Mouse (Mus musculus): ENCODE measurements around the gene Nsg2. TPM values are rescaled to one million over a fixed set of nuclear protein-coding genes. Genes with fewer than 3 reads are reported as not detected.
"Not testable (repeated sequence)": the region's sequence is repeated elsewhere in the genome, so short reads cannot be mapped to it uniquely, and the experiment has no call there.

Gene Nsg2
- total RNA-seq (2021) = 1 to 10 TPM in 1 of 2 experiments, under 1 TPM in 1; 0.68 to 1.1 TPM

DNA sequence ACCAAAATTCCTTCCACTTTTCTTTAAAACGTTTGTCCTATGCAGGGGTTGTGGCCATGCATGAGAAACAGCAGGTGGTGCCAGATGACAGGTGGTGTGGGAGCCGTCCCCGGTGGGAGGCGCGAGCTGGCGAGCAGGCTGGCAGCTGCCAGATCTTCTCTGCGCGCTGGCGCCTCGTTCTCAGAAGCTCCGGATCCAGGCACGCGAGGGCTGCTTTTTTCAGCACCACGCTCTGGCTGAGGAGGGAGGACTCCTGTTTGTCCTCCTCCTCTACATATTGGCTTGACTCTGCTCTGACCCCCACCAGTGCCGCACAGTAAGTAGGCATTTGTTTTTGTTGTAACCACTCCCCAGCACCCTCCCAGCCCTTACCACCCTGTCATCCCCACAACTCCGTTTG, at the start of gene Nsg2:
TSS of gene Nsg2 (plus strand) at position 183 of the 400 bp plus-strand sequence.
- peak; percentile 49 to 58 for DNase-seq

DNA sequence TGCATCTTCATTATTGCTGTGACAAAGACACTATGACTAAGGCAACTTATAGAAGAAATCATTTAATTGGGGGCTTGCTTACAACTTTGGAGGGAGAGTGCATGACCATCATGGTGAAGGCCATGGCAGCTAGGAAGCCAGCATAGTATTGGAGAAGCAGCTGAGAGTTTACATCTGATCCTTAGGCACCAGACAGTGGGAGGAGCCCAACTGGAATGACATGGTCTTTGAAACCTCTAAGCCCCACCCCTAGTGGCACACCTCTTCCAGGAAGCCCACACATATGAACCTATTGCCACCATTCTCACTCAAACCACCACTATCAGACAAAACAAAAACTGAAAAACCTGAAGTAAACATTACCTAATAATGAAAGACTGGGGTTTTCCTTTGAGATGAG, 40.2 kb upstream of the Nsg2 start:
- intact Hi-C loops (cut with DNase I) = no loop called here
- DNase-seq = no peak

More for the DNA sequence above, at the start of gene Nsg2:
- intact Hi-C loops (cut with DNase I) = loop anchor here (1.0 kb wide), 1 partner anchor 162 kb away; no protein-coding TSS in a partner anchor

DNA sequence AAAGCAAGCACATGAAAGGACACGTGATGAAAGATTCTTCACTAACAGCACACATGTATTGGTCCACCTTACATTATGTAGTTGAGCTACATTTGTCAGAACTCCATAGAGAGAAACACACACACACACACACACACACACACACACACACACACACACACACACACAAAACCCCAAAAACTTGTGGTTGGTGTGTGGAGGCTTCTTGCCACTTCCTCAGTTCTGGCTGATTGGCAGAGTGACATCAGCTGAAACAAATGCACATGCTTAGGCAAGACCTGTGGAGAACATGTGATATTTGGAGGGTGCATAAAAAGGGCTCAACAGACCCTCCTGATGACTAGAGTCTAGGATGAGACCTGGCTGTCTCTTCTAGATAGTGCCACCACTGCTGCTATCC, 36.3 kb upstream of the Nsg2 start:
- no peak for DNase-seq
- intact Hi-C loops (cut with DNase I) = no loop called here

DNA sequence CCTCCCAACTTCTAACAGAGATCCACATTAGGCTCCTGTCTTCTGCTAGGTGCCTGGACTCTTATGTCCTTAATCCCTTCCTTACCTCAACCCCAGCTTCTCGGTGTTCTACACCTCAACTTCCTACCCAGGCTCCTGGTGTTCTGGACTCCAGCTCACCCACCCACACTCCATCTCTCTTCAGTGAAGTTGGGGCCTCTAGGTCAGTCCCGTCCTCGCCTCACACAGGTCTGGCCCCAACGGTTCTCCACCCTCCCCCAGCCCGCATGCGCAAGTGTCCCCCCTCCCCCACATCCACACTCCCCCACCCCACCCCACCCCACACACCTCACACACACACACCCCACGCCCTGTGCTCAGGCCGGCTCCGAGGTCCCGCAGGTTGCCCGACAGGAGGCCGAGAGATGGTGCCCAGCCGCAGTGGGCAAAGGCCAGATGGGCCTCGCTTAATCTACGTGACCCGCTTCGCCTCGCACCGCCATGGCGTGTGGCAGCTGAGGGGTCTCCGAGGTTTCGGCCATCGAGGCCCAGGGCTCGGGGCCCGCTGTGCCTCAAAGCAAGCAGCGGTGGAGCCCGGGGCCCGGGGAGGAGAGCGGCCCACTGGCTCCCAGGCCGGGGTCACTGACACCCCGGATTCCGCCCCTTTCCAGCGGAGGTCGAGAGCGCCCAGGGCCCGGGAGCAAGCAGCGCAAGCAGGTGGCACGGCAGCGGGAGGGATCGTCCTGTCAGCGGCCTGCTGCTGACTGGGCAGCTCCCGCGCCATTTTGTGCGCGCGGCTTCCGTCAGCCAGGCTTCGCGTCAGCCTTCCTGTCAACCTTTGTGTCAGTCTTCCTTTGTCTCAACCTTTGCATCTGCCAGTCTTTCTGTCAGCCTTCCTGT, 34.8 kb upstream of the Nsg2 start, which contains the start of gene 4930524B15Rik:
TSS of gene 4930524B15Rik (plus strand) at position 337 of the 879 bp plus-strand sequence.
- intact Hi-C loops (cut with DNase I) = no loop called here
- DNase-seq = peak in 1 of 2 experiments; percentile 13

DNA sequence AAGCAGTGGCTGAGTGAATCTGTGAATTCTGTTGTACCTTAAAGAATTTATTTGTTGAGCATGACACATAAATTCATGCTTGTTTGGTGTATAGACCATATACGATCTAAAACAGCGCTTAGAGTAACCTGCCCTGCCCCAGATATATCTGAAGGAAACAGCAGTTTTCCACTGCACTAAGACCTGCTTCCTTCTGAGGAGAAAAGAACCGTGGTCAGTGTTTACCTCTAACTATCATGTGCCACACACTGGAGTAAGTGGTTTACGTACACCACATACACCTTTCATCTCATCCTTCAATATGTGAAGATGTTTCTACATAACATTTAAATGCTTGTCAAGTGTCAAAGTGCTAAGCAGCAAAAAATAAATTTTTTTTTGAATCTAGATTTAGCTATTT, 26.1 kb upstream of the Nsg2 start:
- intact Hi-C loops (cut with DNase I) = no loop called here

DNA sequence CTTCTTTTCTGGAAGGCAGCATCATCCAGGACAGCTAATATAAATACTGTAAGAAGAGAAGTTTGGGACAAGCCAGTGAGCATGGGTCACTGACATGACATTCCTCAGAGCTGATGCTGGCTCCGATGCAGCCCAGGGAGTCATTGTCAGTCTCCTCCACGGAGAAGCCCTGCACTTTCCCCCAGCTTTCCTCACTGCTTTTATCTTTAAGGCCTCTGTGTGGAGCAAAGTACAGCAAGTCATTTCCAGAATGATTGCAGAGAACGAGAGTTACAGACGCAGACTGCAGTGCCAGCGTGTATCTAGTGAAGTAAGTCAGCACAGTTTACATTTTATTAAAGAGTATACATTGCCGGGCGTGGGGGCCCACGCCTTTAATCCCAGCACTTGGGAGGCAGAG, 25.4 kb upstream of the Nsg2 start:
- no peak for DNase-seq
- intact Hi-C loops (cut with DNase I) = no loop called here

More for the DNA sequence above, 26.1 kb upstream of the Nsg2 start:
- no peak for DNase-seq

DNA sequence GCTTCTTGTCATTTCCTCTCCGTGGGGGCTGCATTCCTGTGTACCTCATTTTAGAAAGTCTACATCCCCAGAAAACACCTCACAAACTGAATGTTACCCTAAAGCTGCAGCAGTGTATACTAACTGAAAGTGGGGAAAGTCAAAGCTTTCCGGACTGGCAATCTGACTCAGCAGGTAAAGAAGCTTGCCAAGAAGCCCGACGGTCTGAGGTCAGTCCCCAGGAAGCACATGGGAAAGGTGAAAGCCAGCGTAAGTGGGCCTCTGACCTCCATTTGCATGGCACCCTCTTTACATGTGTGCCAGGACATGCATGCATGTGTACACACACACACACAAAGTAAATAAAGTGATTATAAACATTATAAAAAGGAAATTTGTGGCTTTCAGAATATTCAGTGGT, 24.6 kb upstream of the Nsg2 start:
- intact Hi-C loops (cut with DNase I) = no loop called here
- no peak for DNase-seq

DNA sequence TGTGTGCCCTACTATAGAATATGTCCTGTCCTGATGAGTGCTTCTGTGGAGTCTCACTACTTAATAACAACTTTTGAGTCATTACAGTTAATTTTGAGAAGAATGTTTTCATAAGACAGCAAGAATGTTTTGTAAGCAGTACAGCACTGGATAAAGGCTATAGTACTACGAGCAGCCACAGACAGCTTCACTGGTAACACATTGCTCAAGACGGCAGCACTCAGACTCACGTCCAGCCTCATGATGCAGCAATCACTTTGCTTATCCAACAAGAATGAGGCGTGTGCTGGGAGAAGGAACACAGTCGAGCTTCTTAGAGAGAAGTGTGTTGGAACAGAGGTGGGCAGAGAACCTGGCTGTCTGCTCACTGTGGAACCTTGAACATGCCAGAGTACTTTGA, 24.1 kb upstream of the Nsg2 start:
- intact Hi-C loops (cut with DNase I) = no loop called here

DNA sequence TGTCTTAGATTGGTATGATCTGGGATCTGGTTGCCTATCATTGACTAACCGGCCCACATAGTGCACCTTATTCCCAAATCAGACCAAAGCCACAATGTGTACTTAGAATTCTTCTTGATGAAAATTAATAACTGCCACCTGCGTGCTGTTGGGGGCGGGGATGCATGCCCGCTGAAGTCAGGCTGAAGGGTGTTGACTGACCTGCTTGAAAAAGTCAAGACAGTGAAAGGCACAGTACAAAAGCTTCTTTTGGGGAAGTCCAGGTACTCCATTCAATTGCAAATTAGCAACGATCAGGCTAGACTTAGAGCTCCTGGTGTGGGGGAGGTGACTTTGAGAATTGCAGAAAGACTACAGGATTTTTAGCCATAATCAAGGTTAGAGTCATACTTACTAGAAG, 20.2 kb upstream of the Nsg2 start:
- intact Hi-C loops (cut with DNase I); DNase-seq: not testable (repeated sequence)

More for the DNA sequence above, 24.1 kb upstream of the Nsg2 start:
- DNase-seq = no peak

DNA sequence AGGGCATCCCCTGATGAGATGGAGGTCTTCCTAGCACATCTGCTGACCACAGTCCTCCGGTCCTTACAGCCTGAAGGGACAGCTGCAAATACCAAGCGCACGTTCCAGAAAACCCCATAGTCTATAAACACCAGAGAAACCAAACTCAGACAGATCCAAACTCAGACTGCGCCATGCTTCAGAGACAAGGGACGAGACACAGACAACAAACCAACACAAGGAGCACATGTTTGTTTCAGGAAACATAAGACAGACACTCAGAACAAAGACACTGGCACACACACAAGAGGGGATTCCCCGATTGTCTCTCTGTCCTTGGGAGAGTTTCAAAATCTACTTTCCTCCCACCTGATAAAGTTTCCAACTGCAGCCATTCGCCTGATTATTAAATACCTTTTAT, 18.4 kb upstream of the Nsg2 start:
- no peak for DNase-seq
- intact Hi-C loops (cut with DNase I) = no loop called here

DNA sequence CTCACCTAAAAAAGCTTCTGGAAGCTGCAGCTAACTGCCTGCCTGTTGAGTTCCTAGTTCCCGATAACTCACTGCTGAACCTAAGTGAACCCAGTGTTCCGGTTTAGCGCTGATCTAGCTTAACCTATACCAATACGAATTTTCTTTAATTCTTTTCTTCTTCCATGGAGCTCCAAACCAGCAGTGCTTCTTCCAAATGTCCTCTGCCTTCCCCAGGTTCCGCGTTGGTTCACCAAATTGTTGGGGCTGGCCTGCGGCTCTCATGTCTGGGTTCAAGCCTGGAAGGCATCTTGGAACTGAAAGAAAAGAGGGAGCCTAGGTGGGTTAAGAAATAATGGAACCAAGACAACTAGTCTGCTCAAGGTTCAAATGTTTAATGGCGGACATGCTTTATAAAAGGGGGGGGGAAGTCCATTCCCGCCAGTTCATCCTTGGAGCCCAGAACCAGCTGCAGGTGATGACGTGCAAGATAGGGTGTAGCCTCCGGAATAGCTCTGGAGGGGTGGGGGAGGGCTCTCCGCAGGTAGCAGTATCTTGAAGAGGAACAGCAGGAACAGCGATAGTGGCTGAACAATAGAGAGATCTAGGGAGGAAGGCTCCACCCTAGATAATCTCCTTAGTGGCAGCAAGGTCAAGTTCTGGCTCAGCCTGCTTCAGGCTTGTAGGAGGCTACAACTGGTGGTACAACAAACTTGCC, 17.9 kb upstream of the Nsg2 start:
- intact Hi-C loops (cut with DNase I); DNase-seq: not testable (repeated sequence)

DNA sequence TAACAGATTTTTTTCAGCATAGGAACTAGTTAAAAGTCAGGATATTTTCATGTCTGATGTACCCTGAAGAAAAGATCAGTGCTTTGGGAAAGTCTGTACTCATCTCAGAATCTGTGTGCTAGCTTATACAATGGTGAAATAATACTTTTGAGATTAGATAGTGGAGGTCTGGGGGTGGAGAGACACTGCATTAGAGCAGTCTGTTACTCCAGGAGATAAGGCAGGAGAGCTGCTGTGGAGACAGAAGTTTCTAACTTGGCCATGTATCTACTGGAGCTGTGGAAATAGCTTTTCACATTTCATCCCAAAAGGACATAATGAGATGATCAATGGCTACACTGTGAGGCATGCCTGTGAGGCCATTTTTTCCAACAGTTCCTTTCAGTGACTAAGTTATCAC, 17.0 kb upstream of the Nsg2 start:
- DNase-seq = no peak
- intact Hi-C loops (cut with DNase I) = no loop called here

DNA sequence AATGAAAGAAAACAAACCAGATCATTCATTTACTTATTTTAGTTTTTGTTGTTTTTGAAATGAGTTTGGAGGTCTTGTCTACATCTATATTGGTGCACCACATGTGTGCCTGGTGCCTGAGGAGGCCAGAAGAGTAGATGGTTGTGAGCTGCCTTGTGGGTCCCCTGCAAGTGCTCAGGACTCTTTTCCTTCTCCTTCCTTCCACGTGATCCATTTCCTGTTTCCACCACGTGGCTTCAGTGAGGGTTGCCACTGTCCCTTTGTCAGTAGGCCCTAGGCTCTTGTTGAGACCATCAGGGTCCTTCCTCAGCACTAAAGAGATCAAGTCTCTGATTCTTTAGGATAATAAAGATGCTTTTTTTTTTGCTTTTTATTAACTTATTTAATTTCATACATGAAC, 15.5 kb upstream of the Nsg2 start:
- DNase-seq = no peak
- intact Hi-C loops (cut with DNase I) = no loop called here

DNA sequence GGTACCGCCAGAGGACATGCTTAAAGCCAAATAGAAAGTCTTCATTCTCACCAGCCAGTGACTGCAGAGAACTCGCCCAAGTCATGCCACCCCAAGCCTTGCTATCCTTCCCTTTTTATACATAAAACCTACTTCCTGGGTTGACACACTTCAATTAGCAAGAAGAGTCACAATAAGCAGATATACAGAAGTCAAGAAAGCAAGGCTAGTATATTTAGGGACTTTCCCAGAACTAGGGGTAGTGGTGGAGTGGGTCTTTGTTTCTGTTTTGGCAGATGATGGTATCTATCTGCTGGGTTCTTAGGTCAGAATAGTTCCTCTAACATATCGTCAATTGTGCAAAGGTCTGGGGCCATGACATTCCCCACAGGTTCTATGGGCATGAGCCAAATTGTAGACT, 7.7 kb upstream of the Nsg2 start:
- intact Hi-C loops (cut with DNase I) = no loop called here
- DNase-seq = no peak

DNA sequence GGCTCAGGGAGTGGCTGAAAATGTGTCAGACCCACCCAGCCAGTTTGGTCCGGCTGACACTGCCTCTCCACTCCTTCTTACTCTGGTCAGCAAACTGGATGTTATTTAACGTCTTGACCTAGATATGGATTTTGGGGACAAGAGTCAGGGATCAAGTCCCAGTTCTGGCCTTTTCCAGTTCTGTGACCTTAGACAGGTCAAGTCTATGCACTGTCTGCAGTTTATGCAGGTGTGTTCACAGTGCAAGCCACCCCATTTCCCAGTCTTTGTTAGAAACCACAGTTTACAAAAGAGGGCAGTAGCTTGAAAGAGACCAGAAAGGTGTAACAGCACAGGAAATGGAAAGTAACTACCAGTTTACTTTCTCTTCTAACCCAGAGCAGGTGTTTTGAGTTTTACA, 547 bp upstream of the Nsg2 start:
- intact Hi-C loops (cut with DNase I) = loop anchor here (1.0 kb wide), 1 partner anchor 163 kb away; no protein-coding TSS in a partner anchor
- DNase-seq = no peak

DNA sequence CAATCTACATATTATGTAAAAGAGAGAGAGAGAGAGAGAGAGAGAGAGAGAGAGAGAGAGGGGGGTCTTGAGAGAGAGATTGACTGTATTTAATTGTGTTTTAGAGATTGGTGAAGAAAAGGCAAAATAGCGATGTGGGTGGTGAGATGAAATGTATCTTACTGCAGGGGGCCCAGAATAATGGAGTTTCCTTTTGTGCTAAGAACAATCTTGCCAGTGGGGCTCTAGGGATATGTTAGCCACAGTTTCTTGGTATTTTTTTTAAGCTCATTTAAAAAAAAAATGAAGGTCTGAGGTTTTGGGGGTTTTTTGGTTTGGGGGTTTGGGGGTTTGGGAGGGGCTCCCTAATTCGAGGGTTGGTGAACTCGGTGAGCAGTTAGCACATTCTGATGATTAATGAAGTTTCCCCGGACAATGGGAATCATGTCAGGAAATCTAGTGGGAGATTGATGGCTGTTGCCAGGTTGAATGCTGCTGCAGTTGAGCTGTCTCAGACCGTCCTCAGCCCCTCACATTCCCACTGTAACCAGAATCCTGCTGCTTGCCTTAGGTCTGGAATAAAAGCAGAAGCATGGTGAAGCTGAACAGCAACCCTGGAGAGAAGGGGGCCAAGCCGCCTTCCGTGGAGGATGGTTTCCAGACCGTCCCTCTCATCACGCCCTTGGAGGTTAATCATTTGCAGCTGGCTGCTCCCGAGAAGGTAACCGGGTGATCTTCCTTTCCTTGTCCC, 1.1 kb downstream of the Nsg2 start:
- intact Hi-C loops (cut with DNase I) = no loop called here
- no peak for DNase-seq

DNA sequence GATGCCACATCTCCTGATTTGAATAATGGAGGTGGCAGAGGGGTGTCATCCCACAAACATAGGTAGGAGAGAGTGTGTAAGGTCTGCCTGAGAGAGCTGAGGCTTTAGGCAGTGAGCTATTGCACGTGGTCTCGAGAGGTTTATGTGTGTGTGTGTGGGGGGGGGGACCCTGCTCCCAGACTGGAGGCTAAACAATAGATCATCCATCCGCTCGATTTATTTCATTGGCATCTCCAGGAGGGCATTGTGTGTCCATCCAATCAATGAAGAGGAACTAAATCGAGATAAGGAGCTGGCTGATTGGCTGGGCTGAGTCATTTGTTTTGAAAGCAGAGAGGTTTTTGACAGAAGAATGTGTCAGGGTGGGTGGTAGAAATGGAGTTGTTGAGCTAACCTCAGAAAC, 2.4 kb downstream of the Nsg2 start:
- intact Hi-C loops (cut with DNase I) = no loop called here

DNA sequence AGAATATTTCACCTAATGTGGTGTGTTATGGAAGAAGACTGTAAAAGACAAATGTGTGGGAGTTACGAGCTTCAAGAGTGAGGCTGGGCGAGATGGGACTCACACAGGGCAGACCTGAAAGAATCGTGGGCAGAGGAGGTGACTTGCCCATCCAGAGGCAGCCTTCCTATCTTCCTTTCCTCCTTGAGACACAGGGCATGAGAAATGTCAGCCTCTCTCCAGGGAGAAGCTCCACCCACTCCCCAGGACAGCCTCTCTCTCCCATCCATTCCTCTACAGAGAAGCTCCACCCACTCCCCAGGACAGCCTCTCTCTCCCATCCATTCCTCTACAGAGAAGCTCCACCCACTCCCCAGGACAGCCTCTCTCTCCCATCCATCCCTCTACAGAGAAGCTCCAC, 7.8 kb downstream of the Nsg2 start:
- DNase-seq; intact Hi-C loops (cut with DNase I): not testable (repeated sequence)

More for the DNA sequence above, 2.4 kb downstream of the Nsg2 start:
- no peak for DNase-seq

DNA sequence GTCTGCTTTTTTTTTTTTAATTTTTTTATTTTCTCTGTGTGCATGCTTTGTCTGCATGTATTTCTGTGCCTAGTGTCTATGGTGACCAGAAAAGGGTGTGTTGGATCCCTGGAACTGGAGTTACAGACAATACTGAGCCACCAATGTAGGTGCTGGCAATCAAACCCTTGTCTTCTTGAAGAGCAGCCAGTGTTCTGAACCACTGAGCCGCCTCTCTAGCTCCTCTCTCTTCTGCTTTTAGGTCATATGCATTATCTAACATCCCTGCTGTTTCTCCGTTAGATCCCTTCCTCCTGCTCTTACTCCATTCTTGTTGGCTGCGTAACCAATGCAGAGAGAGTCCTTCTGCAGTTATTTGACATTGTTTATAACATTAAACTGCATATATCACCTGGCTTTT, 8.6 kb downstream of the Nsg2 start:
- intact Hi-C loops (cut with DNase I) = no loop called here
- DNase-seq = no peak

DNA sequence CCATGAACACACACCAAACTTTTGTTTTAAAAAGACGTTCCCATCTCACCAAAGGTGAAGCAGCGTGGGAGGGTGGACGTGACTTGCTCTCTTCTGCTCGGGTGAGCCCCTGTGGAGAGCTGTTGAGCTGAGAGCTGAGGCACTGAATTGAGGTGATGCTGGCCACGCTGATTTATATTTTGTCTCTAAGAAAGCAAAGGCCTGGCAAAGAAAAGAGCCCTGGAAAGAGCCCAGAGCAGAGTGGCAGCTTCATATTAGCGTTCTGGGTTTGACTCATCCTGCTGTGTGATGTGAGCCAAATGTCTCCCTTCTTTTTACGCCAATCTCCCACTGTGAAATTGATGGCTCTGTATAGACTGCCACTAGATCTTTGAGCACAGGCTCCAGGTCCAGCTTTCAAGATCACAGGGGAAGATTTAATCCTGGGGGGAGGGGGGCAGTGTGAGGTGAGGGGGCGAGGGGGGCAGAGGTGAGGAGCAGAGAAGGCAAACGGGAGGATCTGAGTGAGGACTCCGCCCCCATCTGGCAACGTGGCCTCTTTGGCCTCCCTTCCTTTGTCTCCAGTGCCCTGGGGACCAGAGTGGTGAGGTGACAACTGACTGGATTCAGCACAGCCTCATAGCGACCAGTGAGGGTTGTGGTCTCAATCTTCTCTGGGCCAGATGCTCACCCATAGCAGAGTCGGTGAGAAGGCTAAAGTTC, 9.8 kb downstream of the Nsg2 start:
- intact Hi-C loops (cut with DNase I) = no loop called here
- DNase-seq = no peak

DNA sequence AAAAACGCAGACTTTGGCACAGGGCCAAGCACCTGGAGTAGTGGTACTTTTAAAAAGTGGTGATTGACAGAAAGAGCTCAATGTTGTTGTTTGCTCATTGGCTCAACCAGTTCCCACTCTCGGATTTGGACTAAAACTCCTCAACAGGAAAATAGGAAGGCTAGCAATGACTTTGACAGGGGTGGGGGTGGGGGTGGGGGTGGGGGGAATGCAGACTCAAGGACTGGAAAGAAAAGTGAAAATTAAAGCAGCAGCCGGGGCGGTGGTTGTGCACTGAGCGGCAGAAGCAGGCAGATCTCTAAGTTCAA, 10.4 kb downstream of the Nsg2 start:
- no peak for DNase-seq
- intact Hi-C loops (cut with DNase I) = no loop called here
